Mouse (Mus musculus) hematopoietic multipotent progenitor cell, adult 10-12 weeks (in vitro differentiated cells): Measurements from ENCODE around the gene Slc46a3. TPM values are rescaled to one million over a fixed set of nuclear protein-coding genes. Genes with fewer than 3 reads are reported as not detected.

Experiments used
- polyA plus RNA-seq: library from polyadenylated mRNA; stranded (reverse); fragments of >175 nt; gene quantifications from 2 replicates; pipeline ENCODE4 v1.2.3, GENCODE M21; 2012; ENCODE audit warnings: low replicate concordance

The Slc46a3 gene
- 31.5 and 42.5 TPM in 2 replicates for polyA plus RNA-seq

DNA sequence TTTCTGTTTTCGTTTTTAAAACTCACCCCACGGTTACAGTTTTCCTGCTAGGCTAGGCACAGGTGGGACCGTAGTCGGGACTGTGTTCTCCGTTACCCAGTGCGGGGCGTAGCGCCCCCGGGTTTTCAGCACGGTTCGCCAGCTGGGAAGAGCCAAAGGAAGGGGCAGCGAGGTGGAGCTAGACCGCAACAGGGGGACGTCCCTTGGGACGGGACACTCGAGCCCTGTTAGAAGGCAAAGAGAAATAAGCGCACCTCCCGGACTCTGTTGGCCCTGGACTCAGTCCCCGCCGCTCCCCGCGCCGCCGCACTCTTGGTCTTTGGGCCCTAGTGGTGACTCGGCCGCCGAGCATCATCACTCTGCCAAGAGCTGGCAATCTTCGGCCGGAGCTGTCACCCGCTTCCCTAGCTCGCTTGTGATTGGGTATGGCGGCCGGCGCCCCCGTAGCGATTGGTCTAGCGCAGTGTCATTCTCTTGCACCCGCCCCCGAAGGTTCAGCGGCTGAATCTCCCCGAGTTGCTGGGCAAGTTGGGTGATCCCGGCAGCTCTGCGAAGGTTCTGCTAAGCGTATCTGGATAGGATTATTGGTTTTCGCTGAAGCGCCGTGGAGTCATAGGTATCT lies at the start of gene Slc46a3:
TSS of gene Slc46a3 (minus strand) at position 361 of the 622 bp plus-strand sequence.

DNA sequence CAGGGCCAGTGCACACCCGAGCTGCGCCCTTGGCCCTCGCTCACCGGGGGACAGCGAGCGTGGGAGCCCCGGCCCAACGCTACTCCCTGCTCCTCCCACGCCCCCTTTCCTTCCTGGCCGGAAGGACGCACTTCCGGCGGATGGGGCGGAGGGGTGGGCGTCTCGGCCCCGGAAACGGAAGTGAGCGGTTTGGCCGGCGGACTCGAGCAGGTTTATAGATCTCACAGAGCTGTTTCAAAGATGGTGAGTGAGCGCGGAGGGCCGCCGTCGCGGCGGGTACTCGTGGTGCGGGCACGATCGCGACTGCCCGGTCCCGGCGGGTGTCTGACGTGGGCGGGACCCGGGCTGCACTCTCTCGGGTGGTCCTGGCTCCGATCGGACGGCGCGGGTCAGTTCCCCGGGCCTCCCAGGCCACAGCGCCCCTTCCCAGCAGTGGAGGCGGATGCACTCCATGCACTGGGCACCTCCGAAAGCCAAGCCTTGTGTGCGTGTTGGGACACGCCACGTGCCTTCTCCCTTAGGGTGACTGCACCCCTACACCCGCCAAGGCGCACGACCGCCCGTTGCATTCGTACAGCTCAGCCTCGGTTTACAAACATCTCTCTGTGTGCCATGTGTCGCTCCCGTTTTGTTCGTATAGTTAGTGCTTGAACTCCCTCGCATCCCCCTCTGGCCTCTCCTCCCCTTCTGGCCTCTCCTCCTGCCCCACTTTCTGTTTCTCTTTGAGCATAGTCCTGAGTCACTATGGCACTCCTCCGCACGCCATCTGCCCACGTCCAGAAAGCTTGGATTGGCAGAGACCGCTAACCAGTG lies 34.0 kb downstream of the Slc46a3 start, which contains the start of gene Pomp:
TSS of gene Pomp (plus strand) at position 13 of the 813 bp plus-strand sequence.

Other genes starting within 250 kb of the Slc46a3 start
- 0.46 and 0.57 TPM in 2 replicates for gene Flt1, start 168.8 kb downstream of the Slc46a3 start, polyA plus RNA-seq
- gene Pomp, start 34.4 kb downstream of the Slc46a3 start, polyA plus RNA-seq: 15.8 and 16.6 TPM in 2 replicates
- 0.42 TPM in 1 of 2 replicates, not detected in the other for gene Mtus2, start 62.5 kb upstream of the Slc46a3 start, polyA plus RNA-seq